Mouse (Mus musculus): ENCODE data around the gene Lurap1.

DNA sequence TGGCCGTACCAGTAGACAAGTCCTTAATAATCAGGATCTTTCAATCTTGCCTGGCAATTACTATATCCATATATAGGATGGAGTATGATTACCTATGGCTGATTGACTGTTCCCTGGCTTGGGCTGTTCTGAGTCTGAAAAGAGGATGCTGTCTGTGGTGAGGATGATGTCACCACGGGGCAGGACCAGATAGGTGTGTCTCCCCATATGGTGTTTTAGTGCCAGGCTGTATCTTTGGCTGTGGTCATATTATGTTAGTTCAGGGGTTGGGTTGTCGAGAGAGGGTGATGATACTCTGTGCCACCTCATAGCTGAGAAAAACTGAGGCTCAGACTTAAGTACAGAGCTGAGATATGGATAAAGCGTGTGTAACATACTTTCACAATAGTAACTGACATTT is 33.9 kb upstream of the Lurap1 start:
- no peak for TF ChIP-seq CTCF (IDR thresholded peaks at IDR 0.05; ENCODE audit: borderline replicate concordance, insufficient read depth, low read length)
- TF ChIP-seq POLR2A (IDR thresholded peaks at IDR 0.05; ENCODE audit: low read depth, low read length): no peak

Measured in embryonic fibroblast, embryonic 13.5 days (primary cell).